ENCODE assay signal across 24 mouse cellular contexts in the genomic region with DNA sequence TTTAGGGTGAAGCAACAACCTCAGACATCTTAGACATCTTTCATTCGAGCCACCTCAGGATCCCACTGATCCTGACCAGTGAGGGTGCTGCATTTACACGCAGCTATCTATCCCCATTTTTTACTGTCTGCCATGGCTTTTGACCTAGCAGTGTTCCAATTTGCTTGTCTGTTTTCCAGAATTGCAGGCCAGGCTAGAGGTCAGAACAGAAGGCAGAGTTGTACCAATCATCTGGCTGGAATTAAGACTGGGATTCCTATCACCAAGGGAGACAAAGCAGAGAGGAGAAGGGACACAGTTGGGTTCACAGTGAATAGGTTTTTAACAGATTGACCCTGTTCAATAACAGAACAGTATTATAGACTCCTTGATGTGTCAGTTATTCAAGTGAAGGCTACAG. TPM values are rescaled to one million over a fixed set of nuclear protein-coding genes. Genes with fewer than 3 reads are reported as not detected.
"Had no signal": no experiment of that assay in that cellular context is flagged by ENCODE, and none has a peak within 500 bp of the region (broad histone marks: within the 10 kb centered on the region; RNA-seq: fewer than 3 reads in every experiment).

No protein-coding gene starts in this region.

- H3K36me3 ChIP-seq: heart, embryonic 15.5 days; hindbrain, embryonic 10.5 days; hindbrain, embryonic 12.5 days; intestine, embryonic 15.5 days; limb, embryonic 13.5 days; limb, embryonic 15.5 days had no signal

- H3K4me1 ChIP-seq: hindbrain, embryonic 10.5 days; hindbrain, embryonic 12.5 days; intestine, embryonic 15.5 days; limb, embryonic 13.5 days; limb, embryonic 15.5 days had no signal

- H3K9me3 ChIP-seq: heart, embryonic 13.5 days; heart, embryonic 15.5 days; hindbrain, embryonic 10.5 days; hindbrain, embryonic 12.5 days; intestine, embryonic 15.5 days; limb, embryonic 13.5 days; limb, embryonic 15.5 days; liver, embryonic 12.5 days had no signal

- H3K4me3 ChIP-seq: gastrocnemius, adult 2 months; heart, embryonic 13.5 days; heart, embryonic 15.5 days; hindbrain, embryonic 10.5 days; hindbrain, embryonic 12.5 days; intestine, embryonic 15.5 days; layer of hippocampus, adult 2 months; left cerebral cortex, adult 2 months; limb, embryonic 13.5 days; limb, embryonic 15.5 days; liver, embryonic 12.5 days had no signal

- H3K27ac ChIP-seq: gastrocnemius, adult 2 months; heart, embryonic 13.5 days; heart, embryonic 15.5 days; hindbrain, embryonic 10.5 days; hindbrain, embryonic 12.5 days; hindbrain, embryonic 14.5 days; intestine, embryonic 15.5 days; layer of hippocampus, adult 2 months; left cerebral cortex, adult 2 months; limb, embryonic 13.5 days; limb, embryonic 15.5 days; liver, embryonic 12.5 days; liver, embryonic 14.5 days had no signal

- DNase-seq: gastrocnemius, adult 2 months; gastrocnemius, postnatal 10 days; gastrocnemius, postnatal 25 days; heart, postnatal 4 days; kidney, adult 18-20 months; kidney, adult 8-10 months; kidney, postnatal 10 days; kidney, postnatal 25 days; kidney, postnatal 4 days; left cerebral cortex, postnatal 4 days had no signal

- H3K27me3 ChIP-seq: heart, embryonic 13.5 days; heart, embryonic 15.5 days; hindbrain, embryonic 12.5 days; intestine, embryonic 15.5 days; limb, embryonic 13.5 days; limb, embryonic 15.5 days; liver, embryonic 12.5 days had no signal

RNA-seq across cellular contexts. Expression of a gene that starts 43.5 kb away (rescaled TPM):
- total RNA-seq: granulocyte monocyte progenitor cell, adult 5-6 weeks had no signal
- polyA plus RNA-seq: inflammation-experienced regulatory T-cells, adult 6 months had no signal
